Mouse (Mus musculus): ENCODE measurements around the gene Abhd12b. TPM values are rescaled to one million over a fixed set of nuclear protein-coding genes. Genes with fewer than 3 reads are reported as not detected.
A peak's percentile ranks its signal among the peaks of the same experiment; 100 is the strongest.

Gene Abhd12b
- polyA plus RNA-seq, 1 experiment from 2014 or later = not detected

DNA sequence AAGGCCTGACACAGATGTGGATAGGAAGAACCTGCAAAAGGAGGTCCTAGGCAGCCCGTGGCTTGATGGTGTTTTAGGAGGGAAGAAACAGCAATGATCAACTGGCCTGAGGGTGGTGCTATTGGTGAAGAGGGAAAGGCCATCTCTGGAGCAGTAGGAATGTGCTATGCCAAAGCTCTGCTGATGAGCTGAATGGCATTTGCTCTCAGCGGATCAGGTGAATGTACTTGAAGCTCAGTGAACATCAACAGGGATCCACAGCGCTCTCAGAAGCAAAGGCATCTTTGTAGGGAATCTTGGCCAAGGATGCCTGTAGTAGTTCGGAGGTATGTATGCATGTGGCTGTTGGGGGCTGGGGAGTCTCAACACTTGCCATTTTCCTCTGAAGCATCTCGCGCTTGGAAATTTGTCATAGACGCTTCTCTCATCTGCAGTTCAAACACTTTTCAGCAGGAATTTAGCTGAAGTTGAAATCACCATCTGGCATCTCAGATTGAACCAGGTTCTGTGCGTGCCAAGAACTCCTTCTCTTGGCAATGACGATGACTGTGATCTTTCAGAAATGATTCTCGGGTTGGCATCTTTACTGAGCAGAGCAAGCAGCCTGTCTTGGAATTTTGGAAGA is 35.1 kb upstream of the Abhd12b start:
- H3K27me3 ChIP-seq (replicated peaks; ENCODE audit: low read depth, poor library complexity, severe bottlenecking) = peaks cover 21% of the 10 kb centered on the region
- no peak overlapping the region for H3K27ac ChIP-seq (replicated peaks)
- no peaks in the 10 kb centered on the region for H3K9me3 ChIP-seq
- 87% methylated on average over 10 of the region's 10 CpGs for WGBS
- no peak overlapping the region for H3K4me3 ChIP-seq
- H3K36me3 ChIP-seq (replicated peaks) = no peaks in the 10 kb centered on the region
- H3K4me1 ChIP-seq = no peaks in the 10 kb centered on the region
- DNase-seq (ENCODE audit: low spot score) = no peak

- no peak for DNase-seq (ENCODE audit: low spot score)
- no peaks in the 10 kb centered on the region for H3K4me1 ChIP-seq
- H3K36me3 ChIP-seq (replicated peaks) = no peaks in the 10 kb centered on the region
- peaks cover 14% of the 10 kb centered on the region for H3K27me3 ChIP-seq (replicated peaks; ENCODE audit: low read depth, poor library complexity, severe bottlenecking)
- no peak overlapping the region for H3K27ac ChIP-seq (replicated peaks)
- H3K4me3 ChIP-seq = no peak overlapping the region
- H3K9me3 ChIP-seq = no peaks in the 10 kb centered on the region
- WGBS = 64% methylated on average over 2 of the region's 2 CpGs
These were observed 34.4 kb upstream of the Abhd12b start for GRCm38 (mm10) chr12:70119552-70119951.

DNA sequence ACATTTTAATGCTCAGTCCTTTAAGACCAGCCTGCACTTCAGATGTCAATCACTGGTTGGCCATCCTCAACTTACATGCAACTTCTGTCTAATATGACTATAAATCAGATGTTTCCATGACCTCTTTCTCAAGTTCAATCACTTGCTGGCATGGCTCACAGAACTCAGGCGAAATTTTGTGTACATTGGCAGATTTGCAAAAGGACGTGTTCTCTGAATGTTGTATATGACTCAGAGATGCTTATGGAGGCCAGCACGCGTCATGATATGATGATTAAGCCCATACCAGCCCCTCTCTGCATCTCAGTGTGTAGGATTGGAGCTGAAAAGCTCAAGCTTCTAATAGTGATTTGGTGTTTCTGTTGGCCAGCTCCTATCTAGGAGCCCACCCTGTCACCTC is 27.3 kb upstream of the Abhd12b start:
- 91% methylated on average over 4 of the region's 4 CpGs for WGBS
- DNase-seq (ENCODE audit: low spot score) = no peak
- Histone ChIP-seq H3K36me3 (replicated peaks) (no peaks in the 10 kb centered on the region), H3K27me3 (replicated peaks; ENCODE audit: low read depth, poor library complexity, severe bottlenecking) (no peaks in the 10 kb centered on the region), H3K9me3 (no peaks in the 10 kb centered on the region), H3K27ac (replicated peaks) (no peak overlapping the region), H3K4me3 (no peak overlapping the region), H3K4me1 (peaks cover 12% of the 10 kb centered on the region; the same call in 1 of the 2 replicates)

DNA sequence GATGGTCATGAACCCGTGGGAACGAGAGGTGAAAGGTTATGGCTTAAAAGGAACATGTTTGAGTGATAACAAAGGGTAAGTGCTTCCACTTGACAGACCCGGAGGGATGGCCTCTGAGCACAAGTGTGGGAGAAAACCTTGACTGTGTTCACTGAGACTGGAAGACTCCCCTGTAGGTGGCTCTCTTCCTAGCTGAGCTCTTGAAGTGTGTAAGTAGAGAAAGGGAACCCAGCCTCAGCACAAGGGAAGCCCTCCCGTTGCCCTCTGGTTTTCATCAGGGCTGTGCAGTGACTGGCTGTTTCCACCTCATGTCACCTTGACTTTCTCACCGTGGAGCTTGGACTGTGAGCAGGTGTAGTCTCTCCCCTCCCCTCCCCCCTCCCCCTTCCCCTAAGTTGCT is 24.8 kb upstream of the Abhd12b start:
- Histone ChIP-seq H3K36me3 (replicated peaks) (no peaks in the 10 kb centered on the region), H3K9me3 (no peaks in the 10 kb centered on the region), H3K27ac (replicated peaks) (no peak overlapping the region), H3K27me3 (replicated peaks; ENCODE audit: low read depth, poor library complexity, severe bottlenecking) (no peaks in the 10 kb centered on the region), H3K4me3 (no peak overlapping the region), H3K4me1 (peaks cover 16% of the 10 kb centered on the region; the same call in 1 of the 2 replicates)
- no peak for DNase-seq (ENCODE audit: low spot score)
- WGBS = 59% methylated on average over 5 of the region's 5 CpGs

DNA sequence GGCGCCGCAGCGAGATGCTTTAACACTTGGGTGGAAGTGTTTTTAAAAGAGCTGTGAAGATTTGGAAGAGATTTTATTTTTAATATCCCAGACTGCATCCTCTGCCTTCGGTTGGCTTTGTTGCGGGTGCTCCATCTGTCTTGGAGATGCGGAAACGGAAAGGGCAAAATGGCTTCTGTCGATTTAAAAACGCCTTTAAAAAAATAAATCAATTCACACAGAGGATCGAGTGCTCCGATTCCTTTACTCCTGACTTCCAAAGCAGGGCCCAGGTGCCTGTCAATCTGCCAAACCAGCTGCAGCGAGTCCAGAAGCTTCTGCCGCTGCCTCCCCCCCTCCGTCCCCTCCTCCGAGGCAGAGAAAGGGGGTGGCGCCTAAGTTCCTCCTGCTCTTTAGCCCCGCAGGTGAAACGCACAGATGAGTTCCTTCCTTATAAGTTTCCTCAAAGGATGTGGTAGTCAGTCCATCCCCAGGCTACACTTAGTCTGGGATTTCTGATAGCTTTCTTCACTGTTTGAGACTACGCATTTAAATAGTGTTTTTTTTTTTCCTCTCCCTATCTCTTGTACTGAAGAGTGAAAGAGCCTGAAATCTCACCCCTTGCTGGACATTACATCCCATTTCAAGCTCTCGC is 22.8 kb upstream of the Abhd12b start:
- 49% methylated on average over 20 of the region's 20 CpGs for WGBS
- peak; percentile 39 for DNase-seq (ENCODE audit: low spot score)
- H3K36me3 ChIP-seq (replicated peaks) = no peaks in the 10 kb centered on the region

DNA sequence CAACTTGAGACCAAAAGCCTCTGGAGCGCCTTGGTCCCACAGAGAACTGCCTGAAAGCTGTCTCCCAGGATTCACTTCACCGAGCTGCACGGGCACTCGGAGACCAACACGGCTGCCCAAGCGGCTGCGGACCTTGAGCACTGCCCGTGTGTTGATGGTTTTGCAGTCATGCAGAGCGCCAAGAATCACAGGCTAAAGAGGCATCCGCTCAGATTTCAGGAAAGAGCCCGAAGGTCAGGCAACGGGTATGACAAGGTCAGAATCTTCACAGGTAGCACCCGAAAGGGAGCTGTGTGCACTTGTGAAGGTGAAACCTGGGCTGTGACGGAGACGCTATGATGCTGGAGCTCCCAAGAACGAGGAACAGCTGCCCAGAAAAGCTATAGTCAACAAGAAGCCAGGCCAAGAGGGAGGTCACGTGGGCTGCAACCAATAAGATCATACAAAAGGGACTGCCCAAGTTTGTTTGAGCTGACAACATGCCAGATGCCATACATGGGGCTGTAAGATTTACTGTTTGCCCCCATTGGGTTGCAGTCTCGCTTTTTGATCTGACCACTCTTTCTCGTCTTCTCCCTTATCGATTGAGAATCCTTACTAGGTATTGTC is 19.2 kb upstream of the Abhd12b start:
- DNase-seq (ENCODE audit: low spot score) = no peak
- H3K36me3 ChIP-seq (replicated peaks) = no peaks in the 10 kb centered on the region
- WGBS = 87% methylated on average over 20 of the region's 20 CpGs
- no peaks in the 10 kb centered on the region for H3K27me3 ChIP-seq (replicated peaks; ENCODE audit: low read depth, poor library complexity, severe bottlenecking)
- no peaks in the 10 kb centered on the region for H3K9me3 ChIP-seq
- H3K4me3 ChIP-seq = no peak overlapping the region
- H3K4me1 ChIP-seq = peaks cover 12% of the 10 kb centered on the region; the same call in 1 of the 2 replicates
- H3K27ac ChIP-seq (replicated peaks) = no peak overlapping the region

More for the DNA sequence above, 22.8 kb upstream of the Abhd12b start:
- peaks cover 16% of the 10 kb centered on the region; the same call in 1 of the 2 replicates for H3K4me1 ChIP-seq
- H3K27ac ChIP-seq (replicated peaks) = no peak overlapping the region
- peak overlapping the region; percentile 22; the same call in 1 of the 2 replicates for H3K4me3 ChIP-seq
- no peaks in the 10 kb centered on the region for H3K27me3 ChIP-seq (replicated peaks; ENCODE audit: low read depth, poor library complexity, severe bottlenecking)
- no peaks in the 10 kb centered on the region for H3K9me3 ChIP-seq

GRCm38 (mm10) chr12:70136185-70136756 is 17.7 kb upstream of the Abhd12b start:
- no peaks in the 10 kb centered on the region for H3K36me3 ChIP-seq (replicated peaks)
- H3K27me3 ChIP-seq (replicated peaks; ENCODE audit: low read depth, poor library complexity, severe bottlenecking) = no peaks in the 10 kb centered on the region
- DNase-seq (ENCODE audit: low spot score) = no peak
- 83% methylated on average over 12 of the region's 12 CpGs for WGBS
- no peak overlapping the region for H3K4me3 ChIP-seq
- no peak overlapping the region for H3K27ac ChIP-seq (replicated peaks)
- H3K4me1 ChIP-seq = peaks cover 5% of the 10 kb centered on the region; the same call in 1 of the 2 replicates
- H3K9me3 ChIP-seq = no peaks in the 10 kb centered on the region

- Histone ChIP-seq H3K4me3 (no peak overlapping the region), H3K9me3 (no peaks in the 10 kb centered on the region), H3K36me3 (replicated peaks) (no peaks in the 10 kb centered on the region), H3K4me1 (no peaks in the 10 kb centered on the region), H3K27me3 (replicated peaks; ENCODE audit: low read depth, poor library complexity, severe bottlenecking) (no peaks in the 10 kb centered on the region), H3K27ac (replicated peaks) (no peak overlapping the region)
- WGBS = 82% methylated on average over 4 of the region's 4 CpGs
- no peak for DNase-seq (ENCODE audit: low spot score)
These were observed 16.8 kb upstream of the Abhd12b start for GRCm38 (mm10) chr12:70137095-70137494.

- Histone ChIP-seq H3K4me3 (no peak overlapping the region), H3K4me1 (no peaks in the 10 kb centered on the region)
- 79% methylated on average over 9 of the region's 9 CpGs for WGBS
These were observed 16.3 kb upstream of the Abhd12b start for GRCm38 (mm10) chr12:70137626-70138025.

DNA sequence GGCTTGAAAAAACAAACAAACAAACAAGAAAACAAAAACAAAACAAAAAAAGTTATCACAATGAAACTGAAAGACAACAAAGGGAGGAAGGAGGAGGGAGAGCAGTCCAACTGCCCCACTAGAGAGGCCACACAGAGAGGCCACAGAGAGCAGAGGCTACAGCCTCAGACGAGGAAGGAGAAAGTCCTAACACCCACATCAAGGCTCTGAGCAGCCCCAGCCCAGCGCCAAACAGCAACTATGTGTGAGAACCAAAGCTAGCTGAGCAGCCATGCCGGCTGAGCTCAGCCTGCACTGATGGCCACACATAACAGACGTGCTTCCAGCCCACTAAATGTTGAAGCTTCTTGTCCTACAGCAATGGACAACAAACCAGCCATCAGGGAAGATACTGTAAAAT is 14.1 kb upstream of the Abhd12b start:
- H3K9me3 ChIP-seq = no peaks in the 10 kb centered on the region
- no peak overlapping the region for H3K4me3 ChIP-seq
- peaks cover 10% of the 10 kb centered on the region; the same call in 1 of the 2 replicates for H3K4me1 ChIP-seq
- H3K27ac ChIP-seq (replicated peaks) = no peak overlapping the region
- H3K27me3 ChIP-seq (replicated peaks; ENCODE audit: low read depth, poor library complexity, severe bottlenecking) = no peaks in the 10 kb centered on the region
- WGBS = 73% methylated on average over 4 of the region's 4 CpGs
- no peak for DNase-seq (ENCODE audit: low spot score)
- no peaks in the 10 kb centered on the region for H3K36me3 ChIP-seq (replicated peaks)

More at GRCm38 (mm10) chr12:70137626-70138025, 16.3 kb upstream of the Abhd12b start:
- Histone ChIP-seq H3K27me3 (replicated peaks; ENCODE audit: low read depth, poor library complexity, severe bottlenecking) (no peaks in the 10 kb centered on the region), H3K27ac (replicated peaks) (no peak overlapping the region), H3K36me3 (replicated peaks) (no peaks in the 10 kb centered on the region), H3K9me3 (no peaks in the 10 kb centered on the region)
- DNase-seq (ENCODE audit: low spot score) = no peak

DNA sequence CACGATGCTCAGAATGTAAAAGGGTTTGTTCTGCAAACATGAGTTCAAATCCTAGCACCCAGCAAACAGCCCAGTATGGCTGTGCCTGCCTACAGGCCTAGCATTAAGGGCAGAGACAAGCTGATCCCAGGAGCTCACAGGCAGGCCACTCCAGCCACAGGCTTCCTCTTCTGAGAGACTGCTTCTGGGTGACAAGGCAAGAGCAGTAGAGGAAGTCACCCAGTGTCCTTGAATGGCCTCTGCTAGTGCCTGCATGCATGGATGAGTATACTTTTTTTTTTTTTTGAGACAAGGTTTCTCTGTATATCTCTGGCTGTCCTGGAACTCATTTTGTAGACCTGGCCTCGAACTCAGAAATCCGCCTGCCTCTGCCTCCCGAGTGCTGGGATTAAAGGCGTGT is 13.4 kb upstream of the Abhd12b start:
- WGBS = 97% methylated on average over 5 of the region's 5 CpGs
- H3K27me3 ChIP-seq (replicated peaks; ENCODE audit: low read depth, poor library complexity, severe bottlenecking) = no peaks in the 10 kb centered on the region
- no peak overlapping the region for H3K4me3 ChIP-seq
- H3K9me3 ChIP-seq = no peaks in the 10 kb centered on the region
- no peak overlapping the region for H3K27ac ChIP-seq (replicated peaks)
- H3K4me1 ChIP-seq = peaks cover 10% of the 10 kb centered on the region; the same call in 1 of the 2 replicates
- DNase-seq (ENCODE audit: low spot score) = no peak
- no peaks in the 10 kb centered on the region for H3K36me3 ChIP-seq (replicated peaks)

GRCm38 (mm10) chr12:70140993-70141576 is 12.9 kb upstream of the Abhd12b start:
- Histone ChIP-seq H3K4me1 (peaks cover 10% of the 10 kb centered on the region; the same call in 1 of the 2 replicates), H3K36me3 (replicated peaks) (no peaks in the 10 kb centered on the region), H3K4me3 (no peak overlapping the region), H3K27ac (replicated peaks) (no peak overlapping the region), H3K9me3 (no peaks in the 10 kb centered on the region), H3K27me3 (replicated peaks; ENCODE audit: low read depth, poor library complexity, severe bottlenecking) (no peaks in the 10 kb centered on the region)
- WGBS = 89% methylated on average over 5 of the region's 5 CpGs
- DNase-seq (ENCODE audit: low spot score) = no peak

Data from embryonic facial prominence, embryonic 10.5 days (tissue).